Mouse (Mus musculus): Measurements from ENCODE around the gene Phldb3. TPM values are rescaled to one million over a fixed set of nuclear protein-coding genes. Genes with fewer than 3 reads are reported as not detected.
"Not testable (repeated sequence)": the region's sequence is repeated elsewhere in the genome, so short reads cannot be mapped to it uniquely, and the experiment has no call there.

The Phldb3 gene
- total RNA-seq, 4 experiments from 2014 or later: 0.13 to 0.39 (median 0.27) TPM; not detected in 1

DNA sequence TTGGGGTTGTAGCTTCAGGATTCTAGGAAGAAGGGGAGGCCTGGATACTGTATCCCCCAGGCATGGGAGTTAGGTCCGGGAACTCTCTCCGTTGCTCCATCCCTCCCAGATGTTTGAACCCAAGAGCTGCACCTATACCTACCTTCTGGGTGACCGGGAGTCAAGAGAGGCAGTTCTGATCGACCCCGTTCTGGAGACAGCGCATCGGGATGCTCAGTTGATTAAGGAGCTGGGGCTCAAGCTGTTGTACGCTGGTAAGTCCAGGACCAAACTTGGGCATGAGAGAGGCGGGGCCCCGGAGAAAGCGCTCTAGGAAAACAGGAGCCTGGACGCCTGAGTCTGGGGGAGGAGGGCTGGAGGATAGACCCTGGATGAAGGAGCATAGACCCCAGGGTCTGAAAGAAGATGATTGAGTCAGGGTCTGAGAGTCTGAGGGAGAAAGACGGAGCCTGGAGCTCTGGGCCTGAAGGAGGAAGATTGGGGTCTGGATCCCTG is 16.2 kb upstream of the Phldb3 start:
- DNase-seq (ENCODE audit: low spot score in 2 of 2): no peak

DNA sequence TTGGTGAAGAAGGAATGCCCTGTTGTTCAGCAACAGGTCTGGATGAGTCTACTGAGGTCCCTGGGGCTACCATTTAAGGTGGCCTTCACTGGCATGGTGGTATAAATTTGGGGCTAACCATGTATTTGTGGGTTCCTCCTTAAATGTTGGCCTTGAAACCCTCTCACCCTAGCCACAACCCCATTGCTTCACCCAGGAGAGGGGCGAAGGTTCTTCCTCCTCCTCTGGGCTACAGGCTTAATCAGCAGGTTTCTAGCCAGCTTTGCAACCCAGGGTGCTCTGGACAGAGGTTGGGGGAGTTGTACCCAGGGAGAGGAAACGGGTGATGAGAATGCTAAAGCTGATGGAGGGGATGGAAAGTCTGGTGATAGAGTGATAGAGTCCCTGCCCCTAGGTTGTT is 15.1 kb upstream of the Phldb3 start:
- DNase-seq (ENCODE audit: low spot score in 2 of 2): no peak

DNA sequence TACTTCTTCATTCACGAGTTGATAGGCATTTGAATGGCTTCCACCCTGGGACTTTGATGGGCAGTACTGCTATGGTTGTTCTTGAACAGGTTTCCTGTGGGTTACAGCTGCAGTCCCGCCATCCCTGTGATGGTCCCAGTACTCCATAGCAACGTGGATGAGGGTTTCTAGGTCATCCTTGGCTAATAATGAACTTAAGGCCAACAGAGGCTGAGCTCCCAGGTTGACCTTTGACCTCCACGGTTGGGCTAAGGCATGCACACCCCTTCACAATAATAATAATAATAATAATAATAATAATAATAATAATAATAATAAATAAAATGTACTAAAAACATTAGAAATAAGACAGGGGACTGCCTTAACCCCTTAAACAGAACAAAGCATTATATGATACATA is 12.4 kb upstream of the Phldb3 start:
- no peak for DNase-seq (ENCODE audit: low spot score in 2 of 2)

DNA sequence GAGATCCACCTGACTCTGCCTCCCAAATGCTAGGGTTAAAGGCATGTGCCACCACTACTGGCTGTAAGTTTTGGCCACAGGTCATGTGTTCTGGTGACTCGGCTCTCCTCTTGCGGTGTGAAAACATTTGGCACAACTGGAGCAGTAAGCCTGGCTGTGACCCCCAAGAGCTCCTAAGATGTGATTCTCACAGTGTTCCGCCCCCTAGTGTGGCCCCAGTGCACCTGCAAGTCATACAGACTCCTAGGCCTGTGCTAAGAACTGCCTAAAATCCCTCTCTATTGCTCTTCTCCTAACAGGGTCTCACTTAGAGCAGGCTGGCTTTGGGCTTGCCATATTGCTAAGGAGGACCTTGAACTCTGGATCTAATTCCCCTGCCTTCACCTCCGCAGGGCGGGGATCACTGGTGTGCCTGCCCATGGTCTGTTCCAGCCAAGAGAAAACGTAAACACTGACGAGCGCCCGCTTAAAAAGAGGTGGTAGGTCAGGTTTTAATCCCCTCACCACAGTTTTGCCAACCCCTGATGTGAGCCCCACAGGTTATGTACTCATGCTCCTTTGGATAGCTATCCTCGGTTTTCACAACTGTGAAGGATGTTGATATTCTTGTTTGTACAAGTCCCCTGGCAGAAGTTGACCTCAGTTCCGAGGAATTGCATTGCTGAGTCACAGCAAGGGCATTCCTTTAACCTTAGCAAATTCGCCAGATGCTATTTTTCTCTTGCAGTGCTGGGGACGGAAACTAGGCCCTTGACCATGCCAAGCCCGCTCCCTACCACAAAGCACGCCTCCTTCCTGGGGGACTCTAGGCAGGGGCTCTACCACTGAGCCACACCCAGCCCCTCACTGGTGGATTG is 11.1 kb upstream of the Phldb3 start:
- no peak for DNase-seq (ENCODE audit: low spot score in 2 of 2)

DNA sequence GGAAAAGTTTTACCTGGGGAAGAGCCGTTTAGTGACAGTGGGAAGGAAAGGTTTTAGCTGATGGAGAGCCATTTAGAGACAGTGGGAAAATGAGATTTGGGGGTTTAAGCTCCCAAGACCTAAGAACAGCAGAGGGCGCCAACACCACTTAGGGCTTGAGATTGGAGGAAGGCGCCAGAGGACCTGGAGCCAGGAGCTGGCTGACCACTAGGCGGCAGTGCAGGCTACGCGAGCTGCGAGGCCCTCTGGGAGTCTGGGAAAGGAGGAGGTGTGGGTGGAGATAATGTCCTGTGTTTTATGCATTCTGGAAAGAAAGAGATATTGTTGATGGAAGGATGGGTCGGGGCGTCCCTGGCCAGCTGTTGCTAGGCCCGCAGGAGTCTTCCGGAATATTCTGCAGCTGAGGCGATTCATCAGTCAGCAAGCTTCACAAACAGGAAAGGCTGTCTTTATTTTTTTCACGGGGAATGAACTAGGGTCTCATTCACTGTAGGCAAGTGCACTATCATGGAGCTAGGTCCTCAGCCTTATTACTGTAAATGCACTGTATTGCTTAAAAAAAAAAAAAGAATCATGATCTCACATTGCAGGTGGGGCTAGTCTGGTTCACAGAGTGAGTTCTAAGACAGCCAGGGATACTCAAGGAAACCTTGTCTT is 9.5 kb upstream of the Phldb3 start:
- peak; percentile 88 for DNase-seq (ENCODE audit: low spot score in 2 of 2)

DNA sequence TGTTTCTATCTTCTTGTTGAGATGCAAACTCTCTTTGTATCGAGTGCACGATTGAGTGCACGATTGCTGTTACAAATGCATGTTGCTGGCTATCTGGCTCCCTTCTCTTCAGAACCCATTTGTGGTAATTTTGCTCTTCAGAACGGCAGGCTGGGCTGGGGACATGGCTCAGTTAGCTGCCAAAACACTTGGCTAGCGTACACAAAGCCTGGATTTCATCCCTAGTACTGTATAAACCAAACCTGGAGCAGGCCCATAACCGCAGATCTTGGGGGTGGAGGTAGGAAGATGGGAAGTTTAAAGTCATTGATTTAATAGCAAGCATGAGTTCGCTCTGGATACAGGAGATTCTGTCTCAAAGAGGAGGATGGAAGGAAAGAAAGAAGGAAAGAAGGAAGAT is 5.0 kb upstream of the Phldb3 start:
- no peak for DNase-seq (ENCODE audit: low spot score in 2 of 2)

DNA sequence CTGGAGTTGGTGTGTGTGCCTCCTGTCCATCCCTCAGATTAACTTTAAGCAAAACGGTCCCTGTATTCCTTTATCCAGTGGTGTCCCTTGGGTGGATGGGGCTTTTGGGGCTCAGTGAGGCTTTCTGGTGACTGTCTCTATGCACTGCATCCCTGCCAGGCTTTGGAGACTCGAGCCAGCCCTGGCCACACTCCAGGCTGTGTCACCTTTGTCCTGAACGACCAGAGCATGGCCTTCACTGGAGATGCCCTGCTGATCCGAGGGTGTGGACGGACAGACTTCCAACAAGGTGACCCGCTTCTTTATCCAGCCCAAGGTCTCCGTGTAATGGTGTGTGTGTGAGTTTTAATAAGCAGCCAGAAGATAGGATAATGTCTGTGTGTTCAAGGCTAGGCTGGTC is 4.5 kb upstream of the Phldb3 start:
- DNase-seq (ENCODE audit: low spot score in 2 of 2): no peak

DNA sequence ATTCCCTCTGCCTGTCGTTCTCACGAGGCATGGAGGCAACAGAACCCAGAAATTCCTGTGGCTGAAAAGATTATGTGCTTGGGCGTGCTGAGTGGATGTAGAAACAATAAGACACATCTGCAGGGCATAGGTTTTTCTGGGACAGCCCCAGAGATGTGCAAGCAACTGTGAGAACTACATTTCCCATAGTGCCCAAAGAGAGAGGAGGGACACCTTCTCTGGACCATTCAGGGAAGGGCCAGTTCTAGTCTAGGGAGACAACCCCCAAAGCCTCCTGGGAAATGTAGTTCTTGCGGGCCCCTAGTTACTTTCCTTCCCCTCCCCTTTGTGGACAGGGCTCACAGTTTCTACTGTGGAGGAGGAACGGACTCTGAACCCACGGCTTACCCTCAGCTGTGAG is 2.5 kb upstream of the Phldb3 start:
- no peak for DNase-seq (ENCODE audit: low spot score in 2 of 2)

DNA sequence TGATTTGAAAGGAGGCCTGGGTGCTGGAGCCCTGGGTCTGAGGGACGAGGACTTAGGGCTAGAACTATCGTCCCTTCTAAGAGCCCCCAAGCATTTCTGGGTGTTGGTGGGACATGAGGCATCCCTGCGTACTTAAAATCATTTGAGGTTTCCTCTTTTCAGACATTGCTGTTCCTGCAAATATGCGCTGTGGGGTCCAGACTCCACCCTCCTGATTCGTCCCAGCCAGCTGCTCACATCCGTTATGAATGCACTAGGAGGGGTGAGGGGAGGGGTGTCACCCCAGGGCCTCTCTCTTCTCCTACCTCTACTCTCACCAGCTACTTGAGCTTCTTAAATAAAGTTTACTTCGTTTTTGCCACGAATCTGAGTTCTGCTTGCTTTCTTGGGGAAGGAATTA is 2.0 kb upstream of the Phldb3 start:
- no peak for DNase-seq (ENCODE audit: low spot score in 2 of 2)

DNA sequence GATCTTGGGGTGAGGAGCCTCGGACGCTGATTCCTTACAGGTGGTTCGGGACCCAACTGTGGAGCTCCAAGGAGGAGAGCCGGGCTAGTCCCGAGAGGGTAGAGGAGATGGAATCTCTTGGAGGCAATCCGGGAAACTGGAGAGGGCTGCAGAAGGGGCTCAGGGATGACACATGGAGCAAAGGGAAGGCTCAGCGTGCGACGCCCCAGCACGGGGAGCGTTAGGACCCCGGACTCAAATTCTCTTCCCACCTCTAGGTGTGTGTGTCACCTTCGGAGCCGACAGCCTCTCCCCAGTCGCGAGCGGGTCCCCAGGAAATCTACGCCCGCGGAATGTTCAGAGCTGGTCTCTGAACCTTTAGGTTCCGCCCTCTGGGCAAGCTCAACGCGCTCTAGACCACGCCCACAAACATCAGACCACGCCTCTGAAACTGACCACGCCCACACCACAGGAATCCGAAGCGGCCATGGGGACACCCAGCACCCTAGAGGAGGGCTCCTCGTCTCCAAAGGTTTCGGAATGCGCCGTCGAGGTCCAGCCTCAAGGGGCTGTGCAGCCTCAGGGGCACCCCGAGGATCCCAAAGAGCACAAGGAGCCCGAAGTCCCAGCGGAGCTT is 424 bp downstream of the Phldb3 start:
- DNase-seq (ENCODE audit: low spot score in 2 of 2): no peak

DNA sequence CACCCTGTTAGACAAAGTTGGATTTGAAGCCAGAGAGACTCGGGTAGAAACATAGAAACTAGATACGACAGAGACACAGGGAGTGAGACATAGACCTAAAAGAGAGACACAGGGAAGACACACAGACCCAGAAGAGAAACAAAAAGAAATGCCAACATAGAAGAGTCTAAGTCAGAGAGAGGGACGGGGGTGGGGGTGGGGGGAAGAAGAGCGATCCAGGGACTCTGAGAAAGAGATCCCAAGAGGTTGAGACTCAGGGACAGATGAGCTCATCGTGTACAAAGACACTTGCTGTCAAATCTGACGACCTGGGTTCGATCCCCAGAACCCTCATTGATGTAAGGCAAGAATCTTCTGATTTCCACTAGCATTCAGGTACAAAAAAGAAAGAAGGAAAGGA is 1.1 kb downstream of the Phldb3 start:
- no peak for DNase-seq (ENCODE audit: low spot score in 2 of 2)

DNA sequence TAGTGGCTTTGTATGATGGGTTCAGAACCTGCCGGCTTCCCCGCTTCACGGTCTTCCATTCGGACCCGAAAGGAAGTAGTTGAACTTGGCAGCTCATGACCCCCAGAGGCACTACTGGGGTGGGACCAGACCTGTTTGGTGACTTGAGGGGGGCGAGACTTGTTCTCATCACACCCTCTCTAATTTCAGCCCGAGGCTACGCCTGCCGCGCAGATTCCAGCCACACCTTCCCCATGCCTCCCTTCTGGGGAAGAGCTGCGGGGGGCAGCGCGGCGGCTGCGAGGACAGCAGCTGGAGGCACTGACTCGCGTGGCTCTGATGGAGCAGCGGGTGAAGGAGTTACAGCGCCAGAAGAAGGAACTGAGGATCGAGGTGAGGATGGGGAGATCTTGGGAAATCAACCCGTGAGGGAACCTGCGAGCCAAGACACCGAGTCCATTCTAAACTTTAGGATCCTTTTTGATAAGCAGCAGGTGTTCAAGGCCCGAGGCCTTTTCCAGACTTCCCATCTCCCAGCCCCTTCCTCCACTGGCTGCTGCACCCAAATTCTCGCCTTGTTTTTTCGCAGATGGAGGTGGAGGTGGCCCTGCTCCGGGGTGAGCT is 1.8 kb downstream of the Phldb3 start:
- no peak for DNase-seq (ENCODE audit: low spot score in 2 of 2)

DNA sequence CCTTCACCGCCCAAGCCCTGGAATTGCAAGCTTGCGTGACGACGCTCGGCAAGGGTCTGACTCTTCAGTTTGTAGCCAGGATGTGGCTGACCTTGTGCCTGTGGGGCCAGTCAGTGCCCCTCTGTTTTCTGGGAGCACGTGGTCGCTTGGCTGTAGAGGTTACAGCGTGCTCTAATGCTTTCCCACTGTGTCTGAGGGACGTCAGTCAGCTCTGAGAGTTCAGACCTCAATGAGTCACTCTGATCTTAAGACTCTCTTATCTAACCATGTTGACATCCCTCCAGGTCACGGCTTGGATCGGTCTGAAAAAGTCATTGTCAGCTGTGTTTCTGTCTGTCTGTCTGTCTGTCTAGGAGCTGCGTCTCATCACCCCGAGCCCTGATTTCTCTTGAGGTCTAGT is 4.3 kb downstream of the Phldb3 start:
- DNase-seq (ENCODE audit: low spot score in 2 of 2): no peak

DNA sequence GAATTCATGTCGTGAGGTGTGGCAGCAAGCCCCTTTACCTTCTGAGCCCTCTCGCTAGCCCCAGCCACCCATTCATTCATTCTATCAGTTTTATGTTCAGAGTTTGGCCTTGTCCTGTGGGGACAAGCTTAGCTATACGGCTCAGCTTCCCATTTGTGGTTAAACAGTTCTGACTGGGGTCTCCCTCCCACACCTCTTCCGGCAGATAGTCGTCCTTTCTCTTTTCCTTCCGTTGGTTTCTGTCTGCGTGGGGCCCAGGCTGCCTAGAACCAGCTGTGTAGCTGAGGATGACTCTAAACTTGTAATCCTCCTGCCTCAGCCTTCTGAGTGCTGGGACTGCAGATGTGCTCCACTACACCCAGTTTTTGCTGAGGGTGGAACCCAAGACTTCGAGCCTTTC is 7.2 kb downstream of the Phldb3 start:
- DNase-seq (ENCODE audit: low spot score in 2 of 2): no peak

DNA sequence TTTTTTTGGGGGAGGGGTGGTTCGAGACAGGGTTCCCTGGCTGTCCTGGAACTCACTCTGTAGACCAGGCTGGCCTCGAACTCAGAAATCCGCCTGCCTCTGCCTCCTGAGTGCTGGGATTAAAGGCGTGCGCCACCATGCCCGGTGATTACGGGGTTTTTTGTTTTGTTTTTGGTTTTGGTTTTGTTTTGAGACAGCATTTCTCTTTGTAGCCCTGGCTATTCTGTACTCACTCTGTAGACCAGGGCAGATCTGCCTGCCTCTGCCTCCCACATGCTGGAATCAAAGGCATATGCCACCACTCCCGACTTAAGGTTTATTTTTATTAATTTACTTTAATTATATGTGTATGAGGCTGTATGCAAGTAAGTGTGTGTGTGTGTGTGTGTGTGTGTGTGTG is 7.8 kb downstream of the Phldb3 start:
- DNase-seq (ENCODE audit: low spot score in 2 of 2): not testable (repeated sequence)

DNA sequence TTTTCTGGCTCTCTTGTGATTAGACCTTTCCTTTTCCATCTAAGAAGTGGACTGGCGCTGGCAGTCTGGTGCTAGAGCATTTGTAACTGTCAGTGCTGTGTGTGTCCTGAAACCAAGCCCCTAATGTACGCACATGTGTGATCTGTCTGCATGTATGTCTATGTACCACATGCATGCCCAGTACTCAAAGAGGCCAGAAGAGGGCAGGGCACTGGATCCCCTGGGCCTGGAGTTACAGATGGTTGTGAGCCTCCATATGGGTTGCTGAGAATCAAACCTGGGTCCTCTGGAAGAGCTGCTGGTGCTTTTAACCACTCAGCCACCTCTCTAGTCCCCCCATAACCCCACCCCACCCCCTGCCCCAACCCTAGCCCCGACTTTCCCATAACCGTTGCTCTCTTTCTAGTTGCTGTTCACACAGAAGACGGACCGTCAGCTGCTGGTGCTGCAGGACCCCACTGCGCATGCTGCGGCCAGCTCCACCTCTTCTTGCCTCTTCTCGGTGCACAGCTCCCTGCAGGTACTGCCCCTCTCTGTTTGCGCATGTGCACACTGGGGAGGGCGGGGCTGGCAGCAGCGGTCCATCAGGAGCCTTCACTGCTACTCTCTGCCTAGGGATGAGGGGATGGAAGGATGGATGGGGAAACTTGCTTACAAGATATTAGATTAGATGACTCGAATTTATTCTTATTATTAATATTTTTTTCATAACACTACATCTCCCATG is 9.3 kb downstream of the Phldb3 start:
- DNase-seq (ENCODE audit: low spot score in 2 of 2): no peak

DNA sequence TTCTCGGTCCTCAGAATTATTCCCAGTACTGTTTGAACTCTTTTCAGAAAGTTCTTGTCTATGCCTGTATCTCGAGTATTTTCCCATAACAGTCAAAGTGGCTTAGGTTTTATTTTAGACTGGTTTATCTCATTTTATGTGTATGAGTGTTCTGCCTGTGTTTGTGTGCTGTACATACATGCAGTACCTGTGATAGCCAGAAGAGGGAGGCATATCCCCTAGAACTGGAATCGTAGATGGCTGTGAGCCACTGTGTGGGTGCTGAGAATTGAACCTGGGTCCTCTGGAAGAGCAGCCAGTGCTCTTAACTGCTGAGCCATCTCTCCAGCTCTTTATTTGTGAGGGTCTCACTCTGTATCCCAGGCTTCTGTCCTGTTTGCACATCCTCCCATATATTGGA is 10.6 kb downstream of the Phldb3 start:
- no peak for DNase-seq (ENCODE audit: low spot score in 2 of 2)

DNA sequence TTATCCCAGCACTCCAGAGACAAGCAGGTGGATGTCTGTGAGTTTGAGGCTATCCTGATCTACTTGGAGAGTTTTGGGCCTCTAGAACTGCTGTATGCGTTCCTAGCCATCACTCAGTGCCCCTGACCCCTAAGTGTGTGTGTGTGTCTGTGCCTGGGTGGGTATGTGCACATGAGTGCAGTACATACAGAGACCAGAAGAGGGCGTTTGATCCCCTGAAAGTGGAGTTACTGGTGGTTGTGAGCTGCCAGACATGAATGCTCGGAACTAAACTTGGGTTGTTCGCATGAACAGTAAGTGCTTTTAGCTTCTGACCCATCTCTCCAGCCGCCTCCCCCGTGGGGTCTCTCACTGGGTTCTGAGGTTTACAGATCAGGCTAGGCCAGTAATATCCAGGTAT is 12.4 kb downstream of the Phldb3 start:
- DNase-seq (ENCODE audit: low spot score in 2 of 2): no peak

DNA sequence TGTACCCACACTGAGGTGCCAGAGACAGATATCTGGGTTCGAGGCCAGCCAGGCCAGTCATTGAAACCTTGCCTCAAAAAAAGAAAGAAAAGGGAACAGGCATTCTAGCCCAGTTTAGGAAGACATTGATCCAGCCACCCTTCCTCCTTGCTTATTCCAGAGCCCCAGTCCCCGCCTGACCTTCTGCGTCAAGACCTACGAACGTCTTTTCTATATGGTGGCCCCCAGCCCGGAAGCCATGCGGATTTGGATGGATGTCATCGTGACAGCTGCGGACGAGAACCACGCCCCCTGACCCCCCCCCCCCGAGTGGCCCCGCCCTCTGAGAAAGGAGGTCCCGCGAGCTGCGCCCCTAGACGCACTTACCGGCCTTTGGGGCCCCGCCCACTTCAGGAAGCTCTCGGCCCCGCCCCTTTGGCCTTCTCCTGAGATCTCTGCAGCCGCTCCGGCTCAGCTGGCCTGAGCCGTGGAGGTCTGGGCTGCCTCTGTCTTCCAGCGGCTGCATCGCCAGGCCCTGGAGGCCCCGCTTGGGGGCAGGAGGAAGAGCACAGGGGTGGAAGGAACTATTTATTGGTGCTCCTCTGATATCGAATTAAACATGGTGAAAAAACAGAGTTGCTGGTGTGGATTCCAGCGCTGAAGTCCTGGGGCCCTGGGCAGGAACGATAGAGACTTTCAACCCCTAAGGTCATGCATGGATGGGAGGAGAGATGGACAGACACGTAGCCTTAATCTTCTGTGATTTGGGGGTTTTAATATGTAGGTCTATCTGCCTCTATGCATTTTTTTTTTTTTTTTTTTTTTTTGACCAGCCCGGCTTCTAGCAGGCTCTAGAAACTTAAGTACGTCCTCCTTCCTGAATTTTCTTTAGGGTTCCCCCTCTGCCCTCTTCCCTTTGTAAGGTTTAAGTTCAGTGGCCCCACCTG is 18.4 kb downstream of the Phldb3 start:
- DNase-seq (ENCODE audit: low spot score in 2 of 2): no peak

DNA sequence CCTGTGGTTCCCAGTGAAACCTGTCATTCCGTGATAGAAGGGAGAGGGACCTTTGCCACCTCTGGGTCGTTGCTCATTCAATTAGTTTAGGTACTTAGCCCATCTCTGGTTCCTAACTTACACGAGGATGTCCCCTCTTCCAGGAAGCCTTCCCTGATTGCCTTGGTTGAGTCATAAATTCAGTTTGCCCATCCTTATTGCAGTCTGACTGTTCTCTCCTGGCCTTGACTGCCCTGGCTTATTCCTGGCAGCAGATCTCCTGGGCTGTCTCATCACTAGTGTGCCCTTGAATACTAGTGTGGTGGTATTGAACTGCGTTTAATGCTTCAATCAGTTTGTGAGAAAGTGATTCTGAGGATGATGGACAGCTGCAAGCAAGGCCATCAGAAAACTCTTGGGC is 19.1 kb downstream of the Phldb3 start:
- DNase-seq (ENCODE audit: low spot score in 2 of 2): no peak

Data from left cerebral cortex, adult 8-10 months (tissue).